Comparison of ENCODE assay signal across 9 mouse cellular contexts in the genomic region with DNA sequence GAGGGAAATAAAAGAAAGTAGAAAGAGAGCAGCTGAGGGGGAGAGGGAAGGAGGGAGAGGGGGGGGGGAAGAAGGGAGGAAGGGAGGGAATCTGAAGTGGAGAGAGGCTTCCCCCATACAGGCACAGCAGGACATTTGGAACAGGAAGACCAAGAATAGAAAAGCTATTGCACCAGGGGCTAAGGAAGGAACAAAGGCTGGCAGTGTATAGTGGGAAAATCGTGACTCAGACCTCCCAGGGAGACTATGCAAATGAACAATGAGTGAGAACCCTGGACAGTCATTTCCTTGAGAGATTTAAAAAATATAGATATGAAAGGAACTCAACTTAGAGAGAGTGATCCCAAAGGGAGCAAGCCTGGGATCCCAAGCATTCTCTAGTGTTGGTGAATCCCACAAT.
DNase-seq lines count a peak whose midpoint lies in the region; ATAC-seq and TF ChIP-seq lines count a peak whose summit lies in the region.
"Had no signal": no experiment of that assay in that cellular context is flagged by ENCODE, and none has a peak within 500 bp of the region (broad histone marks: within the 10 kb centered on the region; RNA-seq: fewer than 3 reads in every experiment).

No protein-coding gene starts in this region.

- H3K9ac ChIP-seq in kidney, postnatal 0 days (ENCODE audit: low read depth, low read length): no peak overlapping the region
- no peak overlapping the region for H3K9ac ChIP-seq in forebrain, embryonic 13.5 days

- ATAC-seq in kidney, postnatal 0 days (replicated peaks; ENCODE audit: low FRiP score, low read depth): no peak
- ATAC-seq in forebrain, embryonic 13.5 days: 0 out of 2 replicates have a peak, but pooled peaks have one; percentile 41
- ATAC-seq in granulocyte monocyte progenitor cell, adult 5-6 weeks (replicated peaks; ENCODE audit: poor library complexity, severe bottlenecking): no peak
- no peak for ATAC-seq in CD4-positive, CD25-positive, alpha-beta regulatory T cell, adult 4 months
- ATAC-seq: activated CD4-positive, CD25-positive, alpha-beta regulatory T cell, adult 4 months had no signal

- no peaks in the 10 kb centered on the region for H3K4me1 ChIP-seq in kidney, postnatal 0 days (replicated peaks; ENCODE audit: insufficient read depth, low read length)
- no peaks in the 10 kb centered on the region for H3K4me1 ChIP-seq in forebrain, embryonic 13.5 days

- no peaks in the 10 kb centered on the region for H3K36me3 ChIP-seq in kidney, postnatal 0 days (ENCODE audit: insufficient read depth, low read length)
- no peaks in the 10 kb centered on the region for H3K36me3 ChIP-seq in forebrain, embryonic 13.5 days (ENCODE audit: poor library complexity, severe bottlenecking)

- no peaks in the 10 kb centered on the region for H3K9me3 ChIP-seq in kidney, postnatal 0 days (replicated peaks; ENCODE audit: low read length)
- no peaks in the 10 kb centered on the region for H3K9me3 ChIP-seq in forebrain, embryonic 13.5 days (replicated peaks)

- no peaks in the 10 kb centered on the region for H3K27me3 ChIP-seq in kidney, postnatal 0 days (ENCODE audit: insufficient read depth, low read length)
- H3K27me3 ChIP-seq in forebrain, embryonic 13.5 days: no peaks in the 10 kb centered on the region

- H3K4me3 ChIP-seq in kidney, postnatal 0 days (replicated peaks; ENCODE audit: low read depth, low read length): no peak overlapping the region
- no peak overlapping the region for H3K4me3 ChIP-seq in forebrain, embryonic 13.5 days

- TF ChIP-seq CTCF in kidney, postnatal 0 days (IDR thresholded peaks at IDR 0.05; ENCODE audit: low read depth): no peak

- H3K27ac ChIP-seq in kidney, postnatal 0 days: no peak overlapping the region
- no peak overlapping the region for H3K27ac ChIP-seq in forebrain, embryonic 13.5 days

- DNase-seq in kidney, postnatal 0 days (ENCODE audit: low spot score): peak; percentile 27
- DNase-seq in kidney, postnatal 25 days: no peak
- DNase-seq in 3134 (ENCODE audit: extremely low read depth, insufficient read length, low spot score) (peak; percentile 18), 416B (ENCODE audit: low read depth) (peak; percentile 50)
- no peak for DNase-seq in cerebellum, adult 11 months

- no peak overlapping the region for H3K4me2 ChIP-seq in kidney, postnatal 0 days (ENCODE audit: low read length)
- no peak overlapping the region for H3K4me2 ChIP-seq in forebrain, embryonic 13.5 days

- WGBS in kidney, postnatal 0 days: 40% methylated on average over 1 of the region's 1 CpGs
- 0% methylated on average over 1 of the region's 1 CpGs for WGBS in forebrain, embryonic 13.5 days

Comparison
In these comparisons a context has a peak if more than half of its experiments do, and no peak if none do; other contexts are left out.
1. DNase-seq: peak in kidney, postnatal 0 days (single experiment), 3134 (single experiment) and 416B (single experiment); none in kidney, postnatal 25 days (0 of 2) and cerebellum, adult 11 months (single experiment).